Mouse (Mus musculus) hindbrain, embryonic 15.5 days (tissue): ENCODE data around the gene Ptk7. TPM values are rescaled to one million over a fixed set of nuclear protein-coding genes. Genes with fewer than 3 reads are reported as not detected.

Experiments used
- ATAC-seq: fragments of 200-750 bp; cut with Nextera tagmentation; 2 replicates; pipeline ENCODE4 v1.8.0; 2017; ENCODE audit warnings: low read depth, moderate number of reproducible peaks, moderate TSS enrichment; ENCODE audit not compliant: low FRiP score
- H3K27ac ChIP-seq: fragments of 300-500 bp; sonication (generic); replicated peaks from 2 replicates; pipeline ENCODE4 v1.5.1; 2015; ENCODE audit warnings: mild to moderate bottlenecking, inconsistent platforms
- H3K27me3 ChIP-seq: fragments of 300-500 bp; sonication (generic); 2 replicates; pipeline ENCODE4 v1.6.1; 2015; ENCODE audit warnings: control low read depth, inconsistent platforms
- H3K36me3 ChIP-seq: fragments of 300-500 bp; sonication (generic); 2 replicates; pipeline ENCODE4 v1.6.1; 2015; ENCODE audit warnings: control low read depth, inconsistent platforms
- H3K4me1 ChIP-seq: fragments of 300-500 bp; sonication (generic); replicated peaks from 2 replicates; pipeline ENCODE4 v1.6.1; 2015; ENCODE audit warnings: control low read depth, inconsistent platforms
- H3K4me2 ChIP-seq: fragments of 300-500 bp; sonication (generic); 2 replicates; pipeline ENCODE4 v1.6.1; 2015; ENCODE audit warnings: moderate library complexity, mild to moderate bottlenecking, inconsistent platforms
- H3K4me3 ChIP-seq: fragments of 300-500 bp; sonication (generic); 2 replicates; pipeline ENCODE4 v1.5.1; 2015; ENCODE audit warnings: mild to moderate bottlenecking, inconsistent platforms
- H3K9ac ChIP-seq: fragments of 300-500 bp; sonication (generic); 2 replicates; pipeline ENCODE4 v1.6.1; 2015; ENCODE audit warnings: inconsistent platforms
- H3K9me3 ChIP-seq: fragments of 300-500 bp; sonication (generic); 2 replicates; pipeline ENCODE4 v1.6.1; 2016; ENCODE audit warnings: control low read depth, inconsistent platforms
- WGBS: fragments of 180-500 bp; shearing (Covaris S2); methylation state at CpG from one replicate; pipeline ENCODE4 v1.1.7; 2015; 5-methylcytosine and 5-hydroxymethylcytosine counted together
- polyA plus RNA-seq: library from polyadenylated mRNA; unstranded; fragments of >200 nt; fragmentation: Nextera tagmentation; extraction: Ambion mirVana; gene quantifications from 2 replicates; pipeline ENCODE4 v1.2.1, GENCODE M21; 2015

Ptk7 gene
- polyA plus RNA-seq, 1 experiment from 2014 or later, result 34.1 TPM

DNA sequence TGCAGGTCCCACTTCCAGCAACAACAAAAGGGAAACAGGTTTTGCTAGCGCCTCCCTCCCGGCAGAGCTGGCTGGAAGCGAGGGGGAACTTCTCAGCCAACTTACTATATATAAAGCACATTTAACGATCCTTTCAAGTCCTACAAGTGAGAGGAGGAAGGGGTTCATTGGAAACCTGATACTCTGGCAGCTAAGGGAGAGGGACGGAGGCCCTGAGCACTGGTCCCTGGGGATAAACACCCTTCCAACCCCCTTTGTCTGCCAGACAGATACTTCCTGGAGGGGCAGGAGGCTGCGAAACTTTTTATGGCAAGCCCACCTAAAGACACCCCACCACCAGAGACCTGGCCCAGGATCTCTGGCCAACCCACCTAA, 10.9 kb downstream of the Ptk7 start:
- Histone ChIP-seq H3K27ac (peak overlapping the region; percentile 63), H3K4me3 (no peak overlapping the region), H3K27me3 (no peaks in the 10 kb centered on the region), H3K4me2 (peak overlapping the region; percentile 34), H3K9me3 (no peaks in the 10 kb centered on the region), H3K4me1 (peaks cover 63% of the 10 kb centered on the region), H3K36me3 (no peaks in the 10 kb centered on the region), H3K9ac (peak overlapping the region; percentile 20; the same call in 1 of the 2 replicates)
- whole genome bisulfite sequencing, result 21% methylated on average over 6 of the region's 6 CpGs
- no peak for ATAC-seq

DNA sequence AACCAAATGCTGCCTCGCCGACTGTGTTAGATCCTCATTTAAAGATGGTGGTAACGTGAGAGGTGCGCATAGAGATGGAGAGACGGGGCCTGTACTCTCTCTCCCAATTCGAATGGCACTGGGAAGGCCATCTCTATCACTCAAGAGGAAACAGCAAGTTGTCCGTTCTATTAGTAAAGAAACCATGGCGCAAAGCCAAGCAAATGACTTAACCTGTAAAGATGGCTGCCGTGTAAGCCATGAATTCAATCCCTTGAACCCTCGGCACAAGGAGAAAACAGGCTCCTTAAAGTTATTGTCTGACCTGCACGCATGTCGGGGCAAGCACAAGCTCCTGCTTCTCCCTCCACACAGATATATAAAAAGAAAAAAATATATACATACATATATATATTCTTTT, 11.5 kb downstream of the Ptk7 start:
- H3K9ac ChIP-seq, result no peak overlapping the region
- H3K4me3 ChIP-seq, result no peak overlapping the region
- peak overlapping the region; percentile 63; the same call in 1 of the 2 replicates for H3K27ac ChIP-seq
- no peaks in the 10 kb centered on the region for H3K9me3 ChIP-seq
- no peaks in the 10 kb centered on the region for H3K36me3 ChIP-seq
- H3K4me1 ChIP-seq, result peaks cover 67% of the 10 kb centered on the region
- WGBS, result 62% methylated on average over 12 of the region's 12 CpGs
- H3K4me2 ChIP-seq, result no peak overlapping the region
- ATAC-seq, result no peak
- no peaks in the 10 kb centered on the region for H3K27me3 ChIP-seq

DNA sequence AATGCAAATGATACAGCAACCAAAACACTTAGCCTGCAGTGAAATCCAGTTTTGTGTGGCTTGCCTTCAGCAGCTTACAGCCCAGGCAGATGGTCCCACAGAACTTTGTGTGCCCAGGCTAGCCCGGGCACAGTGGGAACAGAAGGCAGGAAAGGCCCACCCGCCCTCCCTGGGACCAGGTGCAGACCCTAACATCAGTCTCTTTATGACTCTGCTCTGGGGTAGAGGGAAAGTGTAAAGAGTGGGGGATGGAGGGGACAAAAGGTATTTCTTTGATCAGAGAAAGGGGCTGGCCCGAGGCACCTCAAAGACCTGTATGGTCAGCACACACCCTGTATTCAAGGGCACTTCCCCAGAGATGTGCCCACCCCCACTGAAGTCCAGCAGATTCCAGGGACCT, 16.1 kb downstream of the Ptk7 start:
- Histone ChIP-seq H3K4me3 (no peak overlapping the region), H3K27me3 (no peaks in the 10 kb centered on the region), H3K4me2 (no peak overlapping the region), H3K27ac (no peak overlapping the region), H3K9ac (no peak overlapping the region), H3K4me1 (peaks cover 36% of the 10 kb centered on the region), H3K36me3 (no peaks in the 10 kb centered on the region), H3K9me3 (no peaks in the 10 kb centered on the region)
- 0 out of 2 replicates have a peak, but pooled peaks have one; percentile 21 for ATAC-seq
- 47% methylated on average over 3 of the region's 3 CpGs for WGBS

DNA sequence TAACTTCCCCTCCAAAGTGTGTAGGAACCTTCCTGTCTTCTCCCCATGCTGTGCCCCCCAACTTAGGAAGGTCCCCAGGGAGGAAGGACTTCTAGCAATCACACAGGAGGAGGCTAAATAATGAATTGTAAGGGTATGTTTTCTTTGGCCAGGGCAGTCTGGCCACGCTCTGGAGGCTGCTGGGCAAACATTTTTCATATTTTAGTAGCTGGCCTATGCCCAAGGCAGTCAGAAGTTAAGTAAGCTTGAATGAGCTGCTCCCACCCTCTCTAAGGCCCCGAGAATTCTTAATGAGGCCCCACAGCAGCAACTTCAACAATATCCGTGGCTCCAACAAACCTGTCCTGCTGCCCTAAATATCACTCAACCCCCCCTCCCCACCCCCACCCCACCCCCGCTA, 16.5 kb downstream of the Ptk7 start:
- Histone ChIP-seq H3K27me3 (no peaks in the 10 kb centered on the region), H3K9ac (no peak overlapping the region), H3K4me2 (no peak overlapping the region), H3K4me1 (peaks cover 32% of the 10 kb centered on the region), H3K27ac (no peak overlapping the region), H3K4me3 (no peak overlapping the region), H3K9me3 (no peaks in the 10 kb centered on the region), H3K36me3 (no peaks in the 10 kb centered on the region)
- 37% methylated on average over 4 of the region's 4 CpGs for WGBS
- ATAC-seq, result no peak

DNA sequence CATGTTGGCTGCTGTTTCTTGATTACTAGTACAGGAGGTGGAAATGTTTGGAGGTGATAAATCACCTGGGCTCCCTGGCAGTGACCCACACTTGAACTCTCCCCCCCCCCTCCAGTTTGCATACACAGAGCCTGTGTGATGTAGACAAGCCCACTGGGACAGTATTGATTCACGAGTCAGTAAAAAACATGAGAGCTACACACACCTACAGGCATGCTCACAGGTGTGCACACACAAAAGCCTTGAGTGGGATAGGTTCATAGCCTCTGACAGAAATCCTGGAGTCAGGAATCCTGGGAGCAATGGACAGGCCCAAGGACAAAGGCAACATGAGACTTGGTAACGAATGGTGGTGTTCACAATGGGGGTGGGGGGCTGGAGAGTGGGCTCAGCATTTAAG, 17.1 kb downstream of the Ptk7 start:
- H3K4me1 ChIP-seq, result peaks cover 34% of the 10 kb centered on the region
- no peak overlapping the region for H3K9ac ChIP-seq

DNA sequence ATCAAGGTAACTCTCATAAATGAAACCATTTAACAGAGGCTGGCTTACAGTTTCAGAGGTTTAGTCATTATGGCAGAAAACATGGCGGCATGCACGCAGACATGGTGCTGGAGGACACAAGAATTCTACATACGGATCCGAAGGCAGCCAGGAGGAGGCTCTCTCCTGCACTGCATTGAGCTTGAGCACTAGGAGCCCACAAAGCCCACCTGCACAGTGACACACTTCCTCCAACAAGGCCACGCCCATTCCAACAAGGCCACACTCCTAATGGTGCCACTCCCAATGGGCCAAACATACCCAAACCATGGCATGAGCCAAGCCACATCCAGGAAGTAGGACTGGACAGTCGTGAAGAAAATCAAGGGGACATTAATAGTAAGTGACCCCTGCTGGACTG, 18.0 kb downstream of the Ptk7 start:
- no peak for ATAC-seq
- H3K4me1 ChIP-seq, result peaks cover 33% of the 10 kb centered on the region; the same call in 1 of the 2 replicates
- H3K36me3 ChIP-seq, result no peaks in the 10 kb centered on the region
- WGBS, result 94% methylated on average over 6 of the region's 6 CpGs
- H3K27me3 ChIP-seq, result no peaks in the 10 kb centered on the region
- H3K9me3 ChIP-seq, result no peaks in the 10 kb centered on the region
- H3K27ac ChIP-seq, result no peak overlapping the region
- no peak overlapping the region for H3K4me2 ChIP-seq
- H3K4me3 ChIP-seq, result no peak overlapping the region
- no peak overlapping the region for H3K9ac ChIP-seq

More for the DNA sequence above, 17.1 kb downstream of the Ptk7 start:
- 56% methylated on average over 2 of the region's 2 CpGs for WGBS
- no peak overlapping the region for H3K4me3 ChIP-seq
- H3K27me3 ChIP-seq, result no peaks in the 10 kb centered on the region
- no peaks in the 10 kb centered on the region for H3K36me3 ChIP-seq
- no peak for ATAC-seq
- no peak overlapping the region for H3K27ac ChIP-seq
- no peaks in the 10 kb centered on the region for H3K9me3 ChIP-seq
- no peak overlapping the region for H3K4me2 ChIP-seq

DNA sequence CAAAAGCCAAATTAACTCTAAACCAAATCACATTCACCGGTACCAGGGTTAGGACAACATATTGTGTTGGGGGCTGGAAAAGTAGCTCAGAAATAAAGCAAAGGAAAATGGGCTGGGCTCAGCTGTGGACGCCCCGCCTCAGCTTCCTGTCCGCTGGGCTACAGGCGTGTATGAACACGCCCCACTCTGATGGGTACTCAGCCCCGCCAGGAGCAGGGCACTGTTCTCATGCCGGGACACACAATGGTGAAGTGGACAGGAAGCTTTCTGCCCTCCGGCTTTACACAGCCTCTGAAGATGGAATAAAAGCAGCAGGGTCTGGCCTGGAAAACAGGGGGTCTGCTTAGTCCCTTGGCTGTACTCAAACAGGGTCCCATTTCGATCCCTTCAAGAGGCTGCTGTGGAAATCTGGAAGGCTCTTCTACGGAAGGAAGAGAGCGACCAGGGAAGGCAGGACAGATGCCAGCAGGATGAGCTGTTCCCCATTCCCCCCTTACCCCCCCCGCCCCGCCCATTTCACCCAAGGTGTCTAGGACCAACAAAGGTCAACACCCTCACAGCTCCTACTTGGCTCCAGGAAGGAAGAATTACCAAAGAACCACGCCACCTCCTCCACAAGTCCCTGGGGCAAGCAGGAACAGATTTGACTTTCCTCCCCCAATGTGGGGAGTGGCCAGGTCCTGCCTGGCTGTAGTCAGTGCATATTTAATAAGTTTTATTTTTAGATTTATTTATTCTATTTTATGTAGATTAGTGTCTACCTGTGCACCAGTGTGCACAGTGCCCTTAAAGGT, 19.4 kb downstream of the Ptk7 start:
- Histone ChIP-seq H3K9me3 (no peaks in the 10 kb centered on the region), H3K4me1 (peaks cover 38% of the 10 kb centered on the region), H3K4me2 (no peak overlapping the region), H3K27ac (no peak overlapping the region), H3K4me3 (no peak overlapping the region), H3K36me3 (no peaks in the 10 kb centered on the region), H3K27me3 (no peaks in the 10 kb centered on the region), H3K9ac (no peak overlapping the region)
- ATAC-seq, result 0 out of 2 replicates have a peak, but pooled peaks have one; percentile 13
- WGBS, result 63% methylated on average over 15 of the region's 15 CpGs

DNA sequence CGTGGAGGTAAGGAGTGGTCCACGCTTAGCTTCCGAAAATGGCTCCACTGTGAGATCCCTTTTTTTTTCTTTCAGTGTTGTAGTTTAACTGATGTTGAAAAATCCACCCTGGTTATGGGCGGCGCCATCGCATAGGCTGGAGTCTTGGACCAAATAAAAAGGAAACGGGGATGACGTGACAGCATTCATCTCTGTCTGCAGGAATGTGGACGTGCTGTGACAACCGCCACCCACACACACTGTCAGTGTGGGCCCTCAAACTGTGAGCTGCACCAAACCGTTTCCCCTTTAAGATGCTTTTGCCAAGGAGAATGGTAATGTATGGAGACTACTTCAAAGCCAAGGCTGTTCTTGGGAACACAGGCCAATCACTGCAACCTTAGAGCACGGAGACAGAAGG, 23.3 kb downstream of the Ptk7 start:
- H3K9ac ChIP-seq, result no peak overlapping the region
- no peaks in the 10 kb centered on the region for H3K9me3 ChIP-seq
- no peaks in the 10 kb centered on the region for H3K27me3 ChIP-seq
- 75% methylated on average over 12 of the region's 12 CpGs for WGBS
- no peaks in the 10 kb centered on the region for H3K36me3 ChIP-seq
- no peak overlapping the region for H3K4me3 ChIP-seq
- H3K4me2 ChIP-seq, result no peak overlapping the region
- H3K4me1 ChIP-seq, result peaks cover 25% of the 10 kb centered on the region
- H3K27ac ChIP-seq, result no peak overlapping the region
- no peak for ATAC-seq

DNA sequence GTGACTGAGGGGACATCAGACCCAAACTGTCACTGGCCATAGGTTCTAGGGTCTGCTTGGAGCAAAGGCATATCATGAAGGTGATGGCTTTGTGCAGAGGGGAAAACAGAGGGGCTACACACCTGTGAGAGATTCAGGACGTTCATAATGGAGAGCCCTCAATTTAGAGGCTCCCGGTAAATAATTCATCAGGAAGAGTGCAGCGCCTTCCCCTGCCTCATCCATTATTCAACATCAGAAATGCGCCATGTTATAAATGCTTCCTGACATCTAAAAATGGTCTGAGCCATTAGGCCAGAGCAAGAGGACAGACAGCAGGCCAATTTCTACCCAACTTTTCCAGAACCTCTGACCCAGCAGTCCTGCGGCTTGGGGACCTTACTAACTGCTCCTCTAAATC, 24.2 kb downstream of the Ptk7 start:
- no peaks in the 10 kb centered on the region for H3K27me3 ChIP-seq
- H3K27ac ChIP-seq, result no peak overlapping the region
- H3K9me3 ChIP-seq, result no peaks in the 10 kb centered on the region
- H3K4me2 ChIP-seq, result no peak overlapping the region
- 37% methylated on average over 5 of the region's 5 CpGs for WGBS
- H3K4me3 ChIP-seq, result no peak overlapping the region
- H3K36me3 ChIP-seq, result no peaks in the 10 kb centered on the region
- H3K4me1 ChIP-seq, result peaks cover 25% of the 10 kb centered on the region
- ATAC-seq, result no peak
- H3K9ac ChIP-seq, result no peak overlapping the region

DNA sequence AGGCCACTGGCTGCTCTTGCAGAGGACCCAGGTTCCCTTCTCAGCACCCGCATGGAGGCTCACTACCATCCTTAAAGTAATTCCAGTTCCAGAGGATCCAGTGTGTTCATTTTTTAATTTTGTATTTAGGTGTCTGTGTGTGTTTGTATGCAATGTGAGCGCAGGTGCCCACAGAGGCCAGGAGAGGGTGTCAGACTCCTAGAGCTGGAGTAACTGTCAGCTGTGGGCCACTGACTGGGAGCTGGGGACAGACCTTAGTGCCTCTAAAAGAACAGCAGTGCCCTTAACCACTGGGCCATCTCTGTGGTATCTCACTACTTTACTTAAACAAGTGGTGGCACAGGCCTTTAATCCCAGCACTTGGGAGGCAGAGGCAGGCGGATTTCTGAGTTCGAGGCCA, 26.1 kb downstream of the Ptk7 start:
- Histone ChIP-seq H3K36me3 (no peaks in the 10 kb centered on the region), H3K27ac (no peak overlapping the region), H3K9me3 (no peaks in the 10 kb centered on the region), H3K9ac (no peak overlapping the region), H3K4me2 (no peak overlapping the region), H3K4me1 (peaks cover 20% of the 10 kb centered on the region), H3K27me3 (no peaks in the 10 kb centered on the region), H3K4me3 (no peak overlapping the region)
- ATAC-seq, result no peak
- WGBS, result 98% methylated on average over 4 of the region's 4 CpGs

DNA sequence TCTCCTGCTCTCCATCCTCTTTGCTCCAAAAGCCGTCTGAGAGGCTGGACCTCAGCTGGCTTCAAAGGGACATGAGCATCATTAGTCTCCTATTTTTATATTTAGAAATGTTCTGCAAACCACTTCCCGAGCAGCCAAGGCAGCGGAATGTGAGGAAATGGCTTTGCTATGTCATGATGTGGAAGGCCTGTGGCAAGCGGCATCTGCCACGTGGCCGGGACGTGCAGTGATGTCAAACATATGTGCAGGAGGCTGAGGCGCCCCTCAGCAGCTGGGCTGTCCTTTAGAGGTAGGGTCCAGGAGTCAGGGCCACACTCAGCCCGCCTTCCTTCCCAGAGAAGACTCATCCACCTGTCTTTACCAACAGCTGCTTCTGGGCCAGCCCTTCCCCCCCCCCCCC, 27.1 kb downstream of the Ptk7 start:
- H3K4me3 ChIP-seq, result no peak overlapping the region
- WGBS, result 87% methylated on average over 9 of the region's 9 CpGs
- no peaks in the 10 kb centered on the region for H3K36me3 ChIP-seq
- H3K27me3 ChIP-seq, result no peaks in the 10 kb centered on the region
- peaks cover 14% of the 10 kb centered on the region for H3K4me1 ChIP-seq
- no peak overlapping the region for H3K4me2 ChIP-seq
- no peak overlapping the region for H3K9ac ChIP-seq
- no peak overlapping the region for H3K27ac ChIP-seq
- H3K9me3 ChIP-seq, result no peaks in the 10 kb centered on the region
- ATAC-seq, result no peak

DNA sequence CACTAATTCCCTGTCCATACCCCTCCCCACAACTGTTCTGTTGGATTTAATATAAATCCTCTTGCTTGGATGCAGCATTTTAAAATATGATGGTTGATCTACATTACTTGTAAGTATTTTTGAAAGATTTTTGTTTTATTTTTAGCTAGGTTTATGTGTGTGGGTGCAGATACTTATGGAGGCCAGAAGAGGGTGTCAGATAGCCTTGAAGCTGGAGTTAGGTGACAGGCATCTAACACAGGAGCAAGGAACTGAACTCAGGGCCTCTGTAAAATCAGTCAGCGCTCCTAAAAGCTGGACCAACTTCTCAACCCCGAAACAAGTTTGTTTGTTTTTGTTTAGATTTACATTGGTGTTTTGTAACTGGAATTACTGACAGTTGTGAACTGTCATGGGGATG, 28.7 kb downstream of the Ptk7 start:
- H3K9ac ChIP-seq, result no peak overlapping the region
- no peak overlapping the region for H3K4me2 ChIP-seq
- no peaks in the 10 kb centered on the region for H3K9me3 ChIP-seq
- H3K27ac ChIP-seq, result no peak overlapping the region
- H3K4me3 ChIP-seq, result no peak overlapping the region
- ATAC-seq, result no peak
- no peaks in the 10 kb centered on the region for H3K36me3 ChIP-seq
- 93% methylated on average over 2 of the region's 2 CpGs for WGBS
- no peaks in the 10 kb centered on the region for H3K27me3 ChIP-seq
- H3K4me1 ChIP-seq, result peaks cover 8% of the 10 kb centered on the region

DNA sequence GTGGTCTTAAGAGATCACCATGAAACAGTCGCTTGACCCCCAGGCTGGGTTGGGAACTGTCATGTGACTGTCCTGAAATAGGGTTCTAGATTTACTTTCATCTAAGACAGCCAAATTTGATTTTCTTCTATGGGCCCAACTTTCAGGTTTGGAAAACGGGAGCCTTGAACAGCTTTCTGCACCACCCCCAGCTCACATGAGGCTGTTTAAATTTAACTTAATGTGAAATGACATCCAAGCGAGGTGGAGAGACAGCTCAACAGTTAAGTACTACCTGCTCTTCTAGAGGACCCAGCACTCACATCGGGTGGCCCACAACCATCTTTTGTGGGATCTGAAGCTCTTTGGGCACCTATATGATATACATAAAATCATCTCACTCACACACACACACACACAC, 30.3 kb downstream of the Ptk7 start:
- Histone ChIP-seq H3K27me3 (no peaks in the 10 kb centered on the region), H3K27ac (no peak overlapping the region), H3K4me3 (no peak overlapping the region), H3K36me3 (no peaks in the 10 kb centered on the region), H3K9ac (no peak overlapping the region), H3K4me1 (0 out of 2 replicates have a peak, but pooled peaks cover 5% of the 10 kb centered on the region), H3K4me2 (no peak overlapping the region), H3K9me3 (no peaks in the 10 kb centered on the region)
- ATAC-seq, result no peak
- 87% methylated on average over 4 of the region's 4 CpGs for WGBS
